Mouse (Mus musculus): ENCODE measurements around the gene Gm10037.
"Not testable (repeated sequence)": the region's sequence is repeated elsewhere in the genome, so short reads cannot be mapped to it uniquely, and the experiment has no call there.

DNA sequence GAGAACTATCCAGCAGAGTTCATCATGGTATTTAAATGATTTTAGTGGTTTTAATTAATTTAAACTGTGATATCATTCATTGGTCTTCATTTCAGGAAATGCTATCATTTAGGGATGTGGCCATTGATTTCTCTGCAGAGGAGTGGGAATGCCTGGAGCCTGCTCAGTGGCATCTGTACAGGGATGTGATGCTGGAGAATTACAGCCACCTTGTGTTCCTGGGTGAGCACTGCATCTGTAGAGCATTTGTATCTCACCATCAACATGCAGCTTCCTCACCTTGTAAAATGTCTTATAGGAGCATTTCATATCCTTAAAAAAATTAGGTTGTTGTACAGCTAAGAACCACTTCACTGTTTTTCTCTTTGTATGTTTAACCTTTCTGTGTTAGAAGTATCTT, 2.2 kb downstream of the Gm10037 start:
- not testable (repeated sequence) for TF ChIP-seq POLR2A (IDR thresholded peaks at IDR 0.05; ENCODE audit: extremely low read depth, insufficient read depth, low read length); CTCF (IDR thresholded peaks at IDR 0.05; ENCODE audit: low read depth, low read length)
